Comparison of ENCODE assay signal across 8 mouse cellular contexts in the genomic region with DNA sequence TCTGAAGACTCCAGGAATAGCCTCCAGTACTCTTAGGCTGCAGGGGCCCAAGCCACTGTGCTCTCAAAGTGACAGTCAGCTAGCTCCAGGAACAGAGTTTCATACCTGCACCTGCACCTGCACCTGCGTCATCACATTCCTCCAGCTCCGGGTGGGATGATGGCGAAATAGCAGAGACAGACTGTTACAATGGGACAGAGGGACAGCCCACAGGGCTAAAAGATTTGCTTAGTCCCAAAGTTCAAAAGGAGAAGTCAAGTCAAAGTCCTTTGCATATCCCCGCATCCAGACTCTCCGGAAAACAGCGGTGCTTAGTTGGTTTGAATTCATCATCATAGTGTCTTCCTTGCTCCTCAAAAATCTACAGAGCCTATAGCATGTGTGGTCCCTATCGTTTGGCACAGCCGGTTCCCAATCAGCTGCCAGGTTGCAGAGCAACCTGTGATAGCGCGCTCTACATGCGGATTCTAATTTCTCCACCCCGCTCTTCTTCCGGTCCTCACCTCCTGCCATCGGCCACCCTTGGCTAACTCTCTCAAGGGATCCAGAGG. TPM values are rescaled to one million over a fixed set of nuclear protein-coding genes. Genes with fewer than 3 reads are reported as not detected.
DNase-seq lines count a peak whose midpoint lies in the region; ATAC-seq and TF ChIP-seq lines count a peak whose summit lies in the region.

A gene (minus strand): TSS at position 51 of the 551 bp plus-strand sequence.

- ATAC-seq in lung, embryonic 15.5 days (ENCODE audit: borderline replicate concordance, extremely low read depth, low FRiP score, low TSS enrichment), result no peak; the same call in 1 of the 2 replicates
- no peak for ATAC-seq in forebrain, embryonic 13.5 days
- ATAC-seq in limb, embryonic 13.5 days (ENCODE audit: low FRiP score, low read depth), result no peak

- TF ChIP-seq POLR2A in olfactory bulb, adult 2 months (IDR thresholded peaks at IDR 0.05; ENCODE audit: insufficient read depth, low read depth, low read length), result no peak

- TF ChIP-seq CTCF in olfactory bulb, adult 2 months (IDR thresholded peaks at IDR 0.05; ENCODE audit: insufficient read depth, low read depth, low read length), result no peak

- peak within 1 kb of the TSS; percentile 81 for H3K4me2 ChIP-seq in lung, embryonic 15.5 days
- peak within 1 kb of the TSS; percentile 56 for H3K4me2 ChIP-seq in forebrain, embryonic 13.5 days
- peak within 1 kb of the TSS; percentile 75 for H3K4me2 ChIP-seq in limb, embryonic 13.5 days (replicated peaks)

- peaks cover 10% of the 10 kb centered on the region for H3K4me1 ChIP-seq in lung, embryonic 15.5 days
- no peaks in the 10 kb centered on the region for H3K4me1 ChIP-seq in forebrain, embryonic 13.5 days
- H3K4me1 ChIP-seq in limb, embryonic 13.5 days, result peaks cover 9% of the 10 kb centered on the region
- H3K4me1 ChIP-seq in olfactory bulb, adult 2 months (ENCODE audit: control insufficient read depth, insufficient read depth, low read length), result peaks cover 15% of the 10 kb centered on the region

- H3K27me3 ChIP-seq in lung, embryonic 15.5 days, result peaks cover 51% of the 10 kb centered on the region
- peaks cover 44% of the 10 kb centered on the region for H3K27me3 ChIP-seq in forebrain, embryonic 13.5 days
- peaks cover 73% of the 10 kb centered on the region for H3K27me3 ChIP-seq in limb, embryonic 13.5 days

- peak within 1 kb of the TSS; percentile 42 for H3K4me3 ChIP-seq in lung, embryonic 15.5 days
- H3K4me3 ChIP-seq in forebrain, embryonic 13.5 days, result peak within 1 kb of the TSS; percentile 29
- H3K4me3 ChIP-seq in limb, embryonic 13.5 days, result peak within 1 kb of the TSS; percentile 46
- peak within 1 kb of the TSS; percentile 25 for H3K4me3 ChIP-seq in olfactory bulb, adult 2 months (ENCODE audit: insufficient read depth, low read depth, low read length)

- no peak within 1 kb of the TSS for H3K27ac ChIP-seq in lung, embryonic 15.5 days
- no peak within 1 kb of the TSS for H3K27ac ChIP-seq in forebrain, embryonic 13.5 days
- H3K27ac ChIP-seq in limb, embryonic 13.5 days, result no peak within 1 kb of the TSS
- H3K27ac ChIP-seq in olfactory bulb, adult 2 months (ENCODE audit: insufficient read depth, low read depth, low read length), result no peak within 1 kb of the TSS

- H3K9ac ChIP-seq in lung, embryonic 15.5 days, result no peak within 1 kb of the TSS
- no peak within 1 kb of the TSS for H3K9ac ChIP-seq in forebrain, embryonic 13.5 days
- peak within 1 kb of the TSS; percentile 50; the same call in 1 of the 2 replicates for H3K9ac ChIP-seq in limb, embryonic 13.5 days

- H3K36me3 ChIP-seq in lung, embryonic 15.5 days, result no peaks in the 10 kb centered on the region
- no peaks in the 10 kb centered on the region for H3K36me3 ChIP-seq in forebrain, embryonic 13.5 days (ENCODE audit: poor library complexity, severe bottlenecking)
- no peaks in the 10 kb centered on the region for H3K36me3 ChIP-seq in limb, embryonic 13.5 days

- no peak for DNase-seq in lung, adult 18-20 months
- DNase-seq in cerebellum, adult 8-10 months, result no peak
- DNase-seq in kidney, postnatal 14 days, result no peak
- no peak for DNase-seq in urinary bladder, postnatal 25 days (ENCODE audit: low spot score)

- WGBS in lung, embryonic 15.5 days, result 26% methylated on average over 14 of the region's 14 CpGs
- 11% methylated on average over 14 of the region's 14 CpGs for WGBS in forebrain, embryonic 13.5 days
- WGBS in limb, embryonic 13.5 days, result 14% methylated on average over 14 of the region's 14 CpGs
- WGBS in olfactory bulb, adult 2 months, result 20% methylated on average over 14 of the region's 14 CpGs

- H3K9me3 ChIP-seq in lung, embryonic 15.5 days, result no peaks in the 10 kb centered on the region
- H3K9me3 ChIP-seq in forebrain, embryonic 13.5 days (replicated peaks), result no peaks in the 10 kb centered on the region
- H3K9me3 ChIP-seq in limb, embryonic 13.5 days, result no peaks in the 10 kb centered on the region

RNA-seq across cellular contexts. Expression of the gene that starts here (rescaled TPM):
- 0.40 and 0.93 TPM in 2 replicates for polyA plus RNA-seq in lung, embryonic 15.5 days (2015; fragmentation: Nextera tagmentation; extraction: Ambion mirVana)
- 0.10 and 0.11 TPM in 2 replicates for polyA plus RNA-seq in forebrain, embryonic 13.5 days (2015; fragmentation: Nextera tagmentation; extraction: Ambion mirVana)
- 0.65 and 0.66 TPM in 2 replicates for polyA plus RNA-seq in limb, embryonic 13.5 days (2015; fragmentation: Nextera tagmentation; extraction: Ambion mirVana)
- polyA plus RNA-seq in olfactory bulb, adult 2 months (2012; ENCODE audit: insufficient read depth, insufficient read length, low replicate concordance, missing spikeins), result not detected in 2 replicates
